Mouse (Mus musculus): ENCODE data around the gene Gm10778. TPM values are rescaled to one million over a fixed set of nuclear protein-coding genes. Genes with fewer than 3 reads are reported as not detected.

Gene Gm10778
- polyA plus RNA-seq (2017; shearing (Covaris generic)) = 1 to 10 TPM; 7.1 to 7.5 TPM

- peak; percentile 97 for ATAC-seq
These were observed at the start of gene Gm10778 for GRCm38 (mm10) chr10:81648803-81649775. Gm10778 (plus strand) TSS chr10:81649059.

DNA sequence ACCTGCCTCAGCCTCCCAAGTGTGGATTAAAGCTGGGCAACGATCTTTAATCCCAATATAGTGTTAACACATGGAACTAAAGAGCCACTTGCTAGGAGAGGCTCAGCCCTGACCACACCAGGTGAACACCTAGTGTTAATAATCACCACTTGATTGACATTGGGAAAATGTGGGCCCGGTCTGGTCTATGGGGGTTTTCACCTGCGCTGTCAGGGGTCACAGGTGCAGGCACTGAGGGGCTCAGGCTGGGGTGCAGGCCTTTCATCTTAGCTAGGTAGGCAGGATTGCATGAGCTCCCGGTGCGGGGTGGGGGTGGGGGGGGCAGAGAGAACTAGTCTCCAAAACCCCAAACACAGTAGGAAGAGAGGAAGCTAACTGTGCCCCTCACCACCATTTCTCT, 49.2 kb upstream of the Gm10778 start:
- no peak for ATAC-seq

- ATAC-seq = no peak
These were observed 48.8 kb upstream of the Gm10778 start for GRCm38 (mm10) chr10:81600096-81600495.

GRCm38 (mm10) chr10:81600738-81601203, 48.1 kb upstream of the Gm10778 start, which contains the start of gene Tle6:
Tle6 (minus strand) TSS chr10:81601073.
- ATAC-seq = peak; percentile 56

DNA sequence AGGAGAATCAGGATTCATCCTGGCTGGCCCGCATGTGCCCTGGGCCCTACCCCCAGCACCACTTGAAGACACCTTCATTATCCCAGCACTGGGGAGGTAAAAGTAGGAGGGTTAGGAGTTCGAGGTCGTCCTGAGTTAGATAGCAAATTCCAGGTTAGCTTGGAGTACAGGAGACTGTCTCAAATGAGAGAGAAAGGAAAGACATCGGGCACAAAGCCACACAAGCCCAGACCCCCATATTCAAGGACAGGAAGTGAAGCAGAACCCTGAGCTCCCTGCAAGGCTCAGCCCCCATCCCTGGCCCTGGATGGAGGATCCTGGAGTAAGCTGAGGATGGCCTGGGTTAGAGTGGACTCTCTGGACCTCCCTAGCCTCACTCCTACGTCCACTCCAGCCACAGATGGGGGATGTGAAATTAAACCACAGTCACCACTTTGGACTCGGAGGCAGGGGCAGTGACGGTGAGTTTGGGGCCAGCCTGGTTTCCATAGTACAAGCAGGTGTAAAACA, 47.4 kb upstream of the Gm10778 start:
- ATAC-seq = no peak

GRCm38 (mm10) chr10:81602741-81603151, 46.1 kb upstream of the Gm10778 start:
- ATAC-seq = peak; percentile 61

DNA sequence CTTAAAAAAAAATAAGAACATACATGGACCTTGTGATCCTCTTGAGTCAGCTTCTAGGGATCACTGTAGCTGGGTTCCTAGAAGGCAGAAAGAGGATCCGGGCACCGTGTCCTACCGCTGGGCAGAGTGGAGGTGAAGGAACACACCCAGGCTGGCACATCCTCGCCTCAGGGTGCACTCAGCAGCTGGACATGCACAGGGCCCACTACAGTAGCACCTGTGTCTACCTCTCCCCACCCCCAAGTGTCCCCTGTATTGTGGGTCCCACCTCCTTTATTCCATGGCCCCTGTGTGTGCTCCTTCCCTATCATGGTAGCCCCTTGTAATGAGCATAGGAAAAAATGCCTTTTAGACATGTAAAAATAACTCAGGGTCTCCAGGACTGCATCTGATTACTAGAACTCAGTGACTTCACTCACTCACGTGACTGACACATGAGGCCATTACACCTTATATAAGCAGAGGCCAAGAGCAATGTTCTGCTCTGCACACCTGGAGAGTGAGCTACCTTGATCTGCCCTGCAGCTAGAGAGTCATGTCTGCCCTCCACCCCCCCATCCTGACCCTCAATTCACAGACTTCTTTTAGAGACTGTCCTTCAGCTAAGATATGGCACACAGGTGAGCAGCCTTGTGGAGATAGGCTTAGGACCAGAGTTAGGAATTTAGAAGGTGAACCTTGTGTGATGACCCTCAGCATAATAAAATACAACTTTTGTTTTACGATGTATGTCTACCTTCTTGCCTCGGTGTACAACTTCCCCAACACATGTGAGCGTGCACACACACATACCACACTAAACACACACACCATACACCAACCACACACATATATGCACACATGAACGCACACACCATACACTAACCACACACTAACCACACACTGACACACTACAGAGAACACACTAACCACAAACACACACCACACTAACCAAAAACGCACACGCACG, 44.6 kb upstream of the Gm10778 start:
- no peak for ATAC-seq

- ATAC-seq = peak; percentile 53
These were observed 43.7 kb upstream of the Gm10778 start for GRCm38 (mm10) chr10:81604968-81605665.

GRCm38 (mm10) chr10:81605666-81605973, 43.2 kb upstream of the Gm10778 start:
- ATAC-seq = no peak

DNA sequence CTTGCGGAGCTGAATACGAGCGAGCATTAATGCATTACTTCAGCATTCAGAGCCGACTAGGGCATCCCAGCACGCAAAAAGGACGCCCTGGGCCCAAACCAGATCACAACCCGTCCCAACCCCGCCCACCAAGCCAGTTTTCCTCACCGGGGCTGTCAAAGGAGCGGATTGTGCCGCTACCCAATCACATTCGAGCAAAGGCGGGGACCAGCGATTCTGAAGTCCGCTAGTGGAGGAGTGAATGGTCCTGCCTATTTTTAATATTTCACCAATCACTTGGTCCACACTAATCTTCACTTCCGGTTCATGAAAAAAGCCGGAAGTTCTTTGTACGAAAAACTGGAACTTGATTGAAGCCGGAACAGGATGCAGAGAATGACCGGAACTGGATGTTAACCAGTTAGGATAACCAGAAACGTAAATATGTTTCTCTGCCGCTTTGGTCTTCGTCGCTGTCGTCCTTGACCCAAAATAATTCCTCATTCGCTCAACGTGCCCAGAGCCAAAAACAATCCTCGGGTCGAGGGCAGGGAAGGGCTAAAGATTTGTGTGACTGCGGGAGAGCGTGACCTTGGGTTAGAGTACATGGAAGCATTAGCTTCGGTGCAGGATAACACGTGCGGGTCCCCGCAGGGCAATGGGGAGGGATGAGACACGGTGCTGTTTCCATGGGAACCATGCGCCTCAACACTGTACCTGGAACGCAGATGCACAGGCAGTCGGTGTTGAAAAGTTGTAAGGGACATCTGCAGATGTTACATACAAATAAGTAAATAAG, 42.7 kb upstream of the Gm10778 start, which contains the start of gene BC025920:
Gene BC025920, plus strand, starts transcription at position 297 of the 778 bp plus-strand sequence.
- peak; percentile 84 for ATAC-seq

GRCm38 (mm10) chr10:81608308-81608707, 40.6 kb upstream of the Gm10778 start:
- no peak for ATAC-seq

DNA sequence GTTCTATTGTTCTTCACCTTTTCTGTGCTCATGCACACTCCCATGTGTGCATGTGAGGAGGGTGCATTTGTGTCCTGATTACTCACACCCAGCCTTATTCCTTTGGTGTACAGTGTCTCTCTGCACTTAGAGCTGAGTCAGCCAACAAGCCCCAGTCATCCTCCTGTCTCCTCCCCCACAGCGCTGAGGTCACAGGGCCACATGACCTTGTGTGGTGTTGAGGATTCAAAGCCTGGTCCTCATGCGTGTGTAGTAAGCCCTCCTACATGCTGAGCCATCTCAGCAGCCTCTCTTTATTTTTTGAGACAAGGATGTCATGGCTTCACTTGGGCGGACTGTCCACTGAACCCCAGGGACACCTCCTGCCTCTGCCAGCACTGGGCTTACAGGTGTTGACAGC, 36.1 kb upstream of the Gm10778 start:
- ATAC-seq = no peak

GRCm38 (mm10) chr10:81615486-81615885, 33.4 kb upstream of the Gm10778 start:
- no peak for ATAC-seq

GRCm38 (mm10) chr10:81619976-81620375, 28.9 kb upstream of the Gm10778 start:
- ATAC-seq = no peak

- no peak for ATAC-seq
These were observed 28.1 kb upstream of the Gm10778 start for GRCm38 (mm10) chr10:81620786-81621185.

DNA sequence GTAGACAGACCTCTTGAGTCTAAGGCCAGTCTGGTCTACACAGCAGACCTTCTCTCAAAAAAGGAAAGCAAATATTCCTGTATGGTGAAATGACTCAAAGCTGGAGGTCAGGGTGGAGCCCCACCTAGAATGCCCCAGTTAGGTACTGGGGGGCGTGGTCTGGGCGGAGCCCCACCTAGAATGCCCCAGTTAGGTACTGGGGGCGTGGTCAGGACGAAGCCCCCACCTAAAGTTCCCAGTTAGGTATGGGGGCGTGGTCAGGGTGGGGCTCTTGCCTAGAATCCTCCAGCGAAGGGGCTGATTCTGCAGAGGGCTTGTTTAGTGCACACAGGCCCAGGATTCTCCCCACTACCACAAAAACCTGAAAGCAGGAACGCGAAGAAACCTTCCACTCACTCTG, 25.4 kb upstream of the Gm10778 start:
- no peak for ATAC-seq

- ATAC-seq = no peak
These were observed 22.5 kb upstream of the Gm10778 start for GRCm38 (mm10) chr10:81626101-81626993.

- peak; percentile 95 for ATAC-seq
These were observed 21.6 kb upstream of the Gm10778 start, which contains the start of gene Sirt6 for GRCm38 (mm10) chr10:81626994-81627835. Sirt6 (minus strand) TSS chr10:81627797.

- peak; percentile 54 for ATAC-seq
These were observed 21.0 kb upstream of the Gm10778 start for GRCm38 (mm10) chr10:81627836-81628220.

All from CD4-positive, CD25-positive, alpha-beta regulatory T cell, adult 4 months (primary cell).